Mouse (Mus musculus): ENCODE measurements around the gene Pip5k1c. TPM values are rescaled to one million over a fixed set of nuclear protein-coding genes. Genes with fewer than 3 reads are reported as not detected.

Gene Pip5k1c
- polyA plus RNA-seq, 1 experiment from 2014 or later = 47.0 TPM

GRCm38 (mm10) chr10:81356991-81357844, 64.5 kb downstream of the Pip5k1c start, which contains the start of gene Mfsd12:
Gene Mfsd12, plus strand, starts transcription at chr10:81357491.
- H3K4me3 ChIP-seq = peak within 1 kb of the TSS; percentile 87
- ATAC-seq (ENCODE audit: borderline replicate concordance, extremely low read depth, low FRiP score, low TSS enrichment) = peak; percentile 84
- 2% methylated on average over 79 of the region's 79 CpGs for WGBS
- no peaks in the 10 kb centered on the region; the same call in 1 of the 2 replicates for H3K36me3 ChIP-seq
- no peaks in the 10 kb centered on the region for H3K9me3 ChIP-seq
- H3K27ac ChIP-seq = peak within 1 kb of the TSS; percentile 73
- peaks cover 50% of the 10 kb centered on the region for H3K4me1 ChIP-seq
- H3K9ac ChIP-seq = peak within 1 kb of the TSS; percentile 77
- H3K27me3 ChIP-seq = no peaks in the 10 kb centered on the region
- peak within 1 kb of the TSS; percentile 99 for H3K4me2 ChIP-seq

- H3K9me3 ChIP-seq = no peaks in the 10 kb centered on the region
- H3K4me1 ChIP-seq = peaks cover 59% of the 10 kb centered on the region
- H3K9ac ChIP-seq = peak overlapping the region; percentile 77
- peak overlapping the region; percentile 87 for H3K4me3 ChIP-seq
- H3K27me3 ChIP-seq = no peaks in the 10 kb centered on the region; the same call in 1 of the 2 replicates
- H3K36me3 ChIP-seq = no peaks in the 10 kb centered on the region; the same call in 1 of the 2 replicates
- 22% methylated on average over 4 of the region's 4 CpGs for WGBS
- ATAC-seq (ENCODE audit: borderline replicate concordance, extremely low read depth, low FRiP score, low TSS enrichment) = no peak
- H3K27ac ChIP-seq = peak overlapping the region; percentile 73
- peak overlapping the region; percentile 99 for H3K4me2 ChIP-seq
These were observed 65.4 kb downstream of the Pip5k1c start for GRCm38 (mm10) chr10:81358209-81358608.

- Histone ChIP-seq H3K9me3 (no peaks in the 10 kb centered on the region), H3K36me3 (no peaks in the 10 kb centered on the region; the same call in 1 of the 2 replicates), H3K27ac (peak overlapping the region; percentile 73), H3K9ac (no peak overlapping the region; the same call in 1 of the 2 replicates), H3K4me3 (peak overlapping the region; percentile 87), H3K4me2 (peak overlapping the region; percentile 99), H3K27me3 (peaks cover 5% of the 10 kb centered on the region; the same call in 1 of the 2 replicates), H3K4me1 (peaks cover 66% of the 10 kb centered on the region)
- ATAC-seq (ENCODE audit: borderline replicate concordance, extremely low read depth, low FRiP score, low TSS enrichment) = no peak
- WGBS = 66% methylated on average over 1 of the region's 1 CpGs
These were observed 66.1 kb downstream of the Pip5k1c start for GRCm38 (mm10) chr10:81358841-81359240.

- Histone ChIP-seq H3K36me3 (no peaks in the 10 kb centered on the region; the same call in 1 of the 2 replicates), H3K9ac (0 out of 2 replicates have a peak overlapping the region, but pooled peaks have one; percentile 3), H3K4me1 (peaks cover 85% of the 10 kb centered on the region), H3K4me3 (no peak overlapping the region), H3K4me2 (peak overlapping the region; percentile 3; the same call in 1 of the 2 replicates), H3K27me3 (peaks cover 6% of the 10 kb centered on the region; the same call in 1 of the 2 replicates), H3K9me3 (no peaks in the 10 kb centered on the region), H3K27ac (peak overlapping the region; percentile 35)
- 61% methylated on average over 8 of the region's 8 CpGs for WGBS
- ATAC-seq (ENCODE audit: borderline replicate concordance, extremely low read depth, low FRiP score, low TSS enrichment) = no peak
These were observed 68.0 kb downstream of the Pip5k1c start for GRCm38 (mm10) chr10:81360721-81361120.

GRCm38 (mm10) chr10:81362336-81362949, 69.7 kb downstream of the Pip5k1c start:
- Histone ChIP-seq H3K27ac (peak overlapping the region; percentile 88), H3K4me1 (peaks cover 77% of the 10 kb centered on the region), H3K9me3 (no peaks in the 10 kb centered on the region), H3K27me3 (peaks cover 6% of the 10 kb centered on the region; the same call in 1 of the 2 replicates), H3K9ac (0 out of 2 replicates have a peak overlapping the region, but pooled peaks have one; percentile 3), H3K36me3 (peaks cover 11% of the 10 kb centered on the region), H3K4me2 (peak overlapping the region; percentile 59), H3K4me3 (peak overlapping the region; percentile 2; the same call in 1 of the 2 replicates)
- ATAC-seq (ENCODE audit: borderline replicate concordance, extremely low read depth, low FRiP score, low TSS enrichment) = peak; percentile 20; the same call in 1 of the 2 replicates
- 46% methylated on average over 12 of the region's 12 CpGs for WGBS

- Histone ChIP-seq H3K27me3 (peaks cover 6% of the 10 kb centered on the region; the same call in 1 of the 2 replicates), H3K36me3 (peaks cover 24% of the 10 kb centered on the region), H3K9ac (peak overlapping the region; percentile 12; the same call in 1 of the 2 replicates), H3K27ac (peak overlapping the region; percentile 88), H3K4me3 (peak overlapping the region; percentile 28), H3K9me3 (no peaks in the 10 kb centered on the region), H3K4me2 (peak overlapping the region; percentile 59), H3K4me1 (peaks cover 66% of the 10 kb centered on the region)
- 8% methylated on average over 54 of the region's 54 CpGs for WGBS
- ATAC-seq (ENCODE audit: borderline replicate concordance, extremely low read depth, low FRiP score, low TSS enrichment) = no peak
These were observed 70.9 kb downstream of the Pip5k1c start for GRCm38 (mm10) chr10:81363436-81364346.

- H3K4me3 ChIP-seq = peak overlapping the region; percentile 28
- WGBS = 7% methylated on average over 28 of the region's 28 CpGs
- no peaks in the 10 kb centered on the region for H3K9me3 ChIP-seq
- peaks cover 58% of the 10 kb centered on the region for H3K4me1 ChIP-seq
- H3K36me3 ChIP-seq = peaks cover 33% of the 10 kb centered on the region
- H3K9ac ChIP-seq = peak overlapping the region; percentile 15; the same call in 1 of the 2 replicates
- H3K27ac ChIP-seq = 0 out of 2 replicates have a peak overlapping the region, but pooled peaks have one; percentile 12
- ATAC-seq (ENCODE audit: borderline replicate concordance, extremely low read depth, low FRiP score, low TSS enrichment) = 0 out of 2 replicates have a peak, but pooled peaks have one; percentile 7
- peaks cover 6% of the 10 kb centered on the region; the same call in 1 of the 2 replicates for H3K27me3 ChIP-seq
- H3K4me2 ChIP-seq = peak overlapping the region; percentile 59
These were observed 71.9 kb downstream of the Pip5k1c start for GRCm38 (mm10) chr10:81364666-81365065.

- Histone ChIP-seq H3K4me2 (0 out of 2 replicates have a peak overlapping the region, but pooled peaks have one; percentile 59), H3K4me3 (no peak overlapping the region), H3K9me3 (no peaks in the 10 kb centered on the region), H3K27me3 (peaks cover 6% of the 10 kb centered on the region; the same call in 1 of the 2 replicates), H3K36me3 (peaks cover 37% of the 10 kb centered on the region), H3K4me1 (peaks cover 54% of the 10 kb centered on the region), H3K9ac (no peak overlapping the region), H3K27ac (0 out of 2 replicates have a peak overlapping the region, but pooled peaks have one; percentile 12)
- 31% methylated on average over 4 of the region's 4 CpGs for WGBS
- no peak for ATAC-seq (ENCODE audit: borderline replicate concordance, extremely low read depth, low FRiP score, low TSS enrichment)
These were observed 72.3 kb downstream of the Pip5k1c start for GRCm38 (mm10) chr10:81365073-81365472.

GRCm38 (mm10) chr10:81365672-81366476, 73.1 kb downstream of the Pip5k1c start, which contains the start of gene 4930404N11Rik:
Gene 4930404N11Rik, minus strand, starts transcription at chr10:81365816.
- Histone ChIP-seq H3K27ac (0 out of 2 replicates have a peak within 1 kb of the TSS, but pooled peaks have one; percentile 12), H3K9ac (no peak within 1 kb of the TSS), H3K27me3 (peaks cover 6% of the 10 kb centered on the region; the same call in 1 of the 2 replicates), H3K4me1 (peaks cover 48% of the 10 kb centered on the region), H3K36me3 (peaks cover 45% of the 10 kb centered on the region), H3K4me3 (peak within 1 kb of the TSS; percentile 28), H3K4me2 (peak within 1 kb of the TSS; percentile 59), H3K9me3 (no peaks in the 10 kb centered on the region)
- no peak for ATAC-seq (ENCODE audit: borderline replicate concordance, extremely low read depth, low FRiP score, low TSS enrichment)
- WGBS = 22% methylated on average over 12 of the region's 12 CpGs
